Mouse (Mus musculus): ENCODE data around the gene Chn2. TPM values are rescaled to one million over a fixed set of nuclear protein-coding genes. Genes with fewer than 3 reads are reported as not detected.

The Chn2 gene
- total RNA-seq, 2 experiments from 2014 or later, result 39.0 to 40.2 TPM

- DNase-seq (ENCODE audit: low spot score in 2 of 2), result no peak
These were observed 233.4 kb downstream of the Chn2 start for GRCm38 (mm10) chr6:54272556-54273378.

- no peak for DNase-seq (ENCODE audit: low spot score in 2 of 2)
These were observed 234.0 kb downstream of the Chn2 start for GRCm38 (mm10) chr6:54273379-54273730.

- DNase-seq (ENCODE audit: low spot score in 2 of 2), result no peak
These were observed 237.9 kb downstream of the Chn2 start for GRCm38 (mm10) chr6:54277234-54277633.

GRCm38 (mm10) chr6:54277828-54278227 lies 238.5 kb downstream of the Chn2 start:
- no peak for DNase-seq (ENCODE audit: low spot score in 2 of 2)

- DNase-seq (ENCODE audit: low spot score in 2 of 2), result no peak
These were observed 239.3 kb downstream of the Chn2 start for GRCm38 (mm10) chr6:54278613-54279012.

- DNase-seq (ENCODE audit: low spot score in 2 of 2), result no peak
These were observed 240.0 kb downstream of the Chn2 start for GRCm38 (mm10) chr6:54279391-54279790.

GRCm38 (mm10) chr6:54280248-54280647 lies 240.9 kb downstream of the Chn2 start:
- DNase-seq (ENCODE audit: low spot score in 2 of 2), result no peak

- DNase-seq (ENCODE audit: low spot score in 2 of 2), result no peak
These were observed 243.9 kb downstream of the Chn2 start for GRCm38 (mm10) chr6:54283299-54283698.

GRCm38 (mm10) chr6:54284167-54284711 lies 244.9 kb downstream of the Chn2 start:
- DNase-seq (ENCODE audit: low spot score in 2 of 2), result no peak

GRCm38 (mm10) chr6:54286813-54287212 lies 247.5 kb downstream of the Chn2 start:
- DNase-seq (ENCODE audit: low spot score in 2 of 2), result no peak

GRCm38 (mm10) chr6:54289774-54290500 lies 250.6 kb downstream of the Chn2 start:
- no peak for DNase-seq (ENCODE audit: low spot score in 2 of 2)

- no peak for DNase-seq (ENCODE audit: low spot score in 2 of 2)
These were observed 257.9 kb downstream of the Chn2 start for GRCm38 (mm10) chr6:54297231-54297630.

GRCm38 (mm10) chr6:54299417-54299816 lies 260.1 kb downstream of the Chn2 start:
- DNase-seq (ENCODE audit: low spot score in 2 of 2), result no peak

- no peak for DNase-seq (ENCODE audit: low spot score in 2 of 2)
These were observed 266.4 kb downstream of the Chn2 start for GRCm38 (mm10) chr6:54305777-54306176.

GRCm38 (mm10) chr6:54313071-54313470 lies 273.7 kb downstream of the Chn2 start:
- no peak for DNase-seq (ENCODE audit: low spot score in 2 of 2)

- no peak for DNase-seq (ENCODE audit: low spot score in 2 of 2)
These were observed 279.3 kb downstream of the Chn2 start for GRCm38 (mm10) chr6:54318618-54319017.

- no peak for DNase-seq (ENCODE audit: low spot score in 2 of 2)
These were observed 279.8 kb downstream of the Chn2 start for GRCm38 (mm10) chr6:54319198-54319597.

GRCm38 (mm10) chr6:54320236-54320635 lies 280.9 kb downstream of the Chn2 start:
- DNase-seq (ENCODE audit: low spot score in 2 of 2), result no peak

GRCm38 (mm10) chr6:54325246-54325885 lies 286.0 kb downstream of the Chn2 start, which contains the start of gene Prr15:
Prr15 (plus strand) TSS chr6:54325835.
- DNase-seq (ENCODE audit: low spot score in 2 of 2), result no peak

- DNase-seq (ENCODE audit: low spot score in 2 of 2), result peak; percentile 61 to 70
These were observed 287.6 kb downstream of the Chn2 start for GRCm38 (mm10) chr6:54326671-54327625.
